Mouse (Mus musculus): ENCODE results near the gene Heatr5a.

Heatr5a gene

DNA sequence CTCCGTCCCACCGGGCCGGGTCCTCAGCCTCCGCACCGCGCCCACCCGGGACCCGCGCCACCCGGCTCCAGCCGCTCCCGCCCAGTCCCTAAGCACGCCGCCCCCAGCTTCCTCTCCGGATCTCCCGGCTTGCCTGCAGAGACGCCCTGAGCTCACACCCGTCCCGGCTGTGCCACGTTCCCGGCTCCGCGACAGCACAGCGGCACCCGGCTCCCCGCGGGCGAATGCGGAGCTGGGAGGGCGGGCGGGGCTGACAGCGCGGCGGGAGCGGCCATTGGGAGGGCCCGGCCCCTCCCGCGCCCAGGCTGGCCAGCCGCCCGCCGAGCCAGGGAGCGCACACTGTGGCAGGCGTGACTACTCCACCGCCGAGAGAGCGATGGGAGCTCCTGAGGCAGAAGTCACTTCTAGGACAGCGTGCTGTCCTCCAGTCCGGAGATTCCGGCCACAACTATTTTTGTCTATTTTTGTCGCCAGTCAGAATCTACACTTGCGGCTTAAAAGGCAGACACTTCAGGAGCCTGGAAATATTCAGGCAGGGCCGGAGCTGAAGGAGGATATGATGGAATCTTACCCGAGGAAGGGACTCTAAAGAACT is at the start of gene Heatr5a:
Gene Heatr5a, minus strand, starts transcription at position 252 of the 595 bp plus-strand sequence.
- DNase-seq (ENCODE audit: low spot score in 2 of 2), result peak; percentile 83 to 87

DNA sequence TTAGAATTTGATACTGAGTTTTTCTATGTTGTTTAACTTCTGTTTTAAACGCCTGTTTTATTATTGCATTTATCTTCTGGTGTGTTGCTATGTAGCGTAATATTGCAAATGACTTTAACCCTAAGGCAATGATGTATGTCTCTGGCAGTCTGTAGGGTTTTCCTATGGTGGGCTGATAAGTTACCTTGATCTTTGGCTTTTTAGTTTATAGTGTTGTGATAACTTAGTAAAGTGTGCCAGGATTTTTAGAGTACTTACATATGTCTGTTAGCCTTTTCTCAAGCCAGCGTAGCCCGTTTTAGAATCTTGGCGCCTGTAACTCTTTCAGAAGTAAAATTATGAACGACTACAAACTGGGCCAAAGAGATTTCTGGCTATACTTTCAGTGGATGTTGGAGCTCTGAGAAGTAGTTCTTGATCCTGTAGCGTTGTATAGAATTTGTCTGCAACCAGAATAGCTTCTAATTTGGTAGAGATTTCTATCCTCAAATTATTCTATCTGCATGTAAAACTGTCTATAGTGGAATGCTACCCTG is 43.4 kb upstream of the Heatr5a start:
- no peak for DNase-seq (ENCODE audit: low spot score in 2 of 2)

DNA sequence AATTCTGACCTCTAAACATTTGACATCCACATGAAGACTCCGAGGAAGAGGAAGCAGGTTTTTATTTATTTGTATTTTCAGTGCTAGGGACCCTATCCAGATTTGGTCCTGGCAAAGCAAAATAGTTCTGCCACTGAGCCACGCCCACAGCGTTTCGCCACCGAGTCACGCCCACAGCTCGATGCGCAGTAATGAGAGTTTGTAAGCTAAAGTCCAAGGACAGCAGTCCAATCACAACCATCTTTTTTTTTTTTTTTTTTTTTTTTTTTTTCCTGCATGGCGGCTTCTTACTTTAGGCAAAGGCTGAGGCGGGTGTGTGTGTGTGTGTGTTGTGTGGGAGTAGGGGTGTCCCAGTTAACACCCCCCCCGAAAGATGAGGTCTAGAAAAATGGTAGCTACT is 42.9 kb upstream of the Heatr5a start:
- DNase-seq (ENCODE audit: low spot score in 2 of 2), result no peak

DNA sequence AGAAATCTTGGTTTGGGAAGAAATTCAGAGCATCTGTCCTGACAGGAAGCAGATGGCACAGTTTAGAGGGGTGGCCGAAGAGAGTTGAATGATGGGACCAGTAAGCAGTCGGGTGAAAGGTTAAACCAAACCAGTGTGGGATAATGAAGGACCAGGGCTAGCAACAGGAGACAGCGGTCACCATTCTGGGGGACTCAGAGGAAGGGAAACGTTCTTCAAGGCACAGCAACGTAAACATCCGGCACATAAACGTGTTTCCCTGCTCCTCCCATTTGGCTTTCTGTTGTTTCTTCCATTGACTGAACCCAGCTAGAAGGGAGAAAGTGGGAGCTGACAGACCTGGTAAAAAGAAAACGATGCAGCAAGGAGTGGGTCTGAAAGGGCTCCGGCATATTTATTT is 42.2 kb upstream of the Heatr5a start:
- DNase-seq (ENCODE audit: low spot score in 2 of 2), result no peak

GRCm38 (mm10) chr12:52012159-52012558 is 41.0 kb upstream of the Heatr5a start:
- no peak for DNase-seq (ENCODE audit: low spot score in 2 of 2)

- no peak for DNase-seq (ENCODE audit: low spot score in 2 of 2)
Measured at GRCm38 (mm10) chr12:52010630-52010961, 39.5 kb upstream of the Heatr5a start.

GRCm38 (mm10) chr12:52009928-52010629 is 39.0 kb upstream of the Heatr5a start:
- no peak for DNase-seq (ENCODE audit: low spot score in 2 of 2)

DNA sequence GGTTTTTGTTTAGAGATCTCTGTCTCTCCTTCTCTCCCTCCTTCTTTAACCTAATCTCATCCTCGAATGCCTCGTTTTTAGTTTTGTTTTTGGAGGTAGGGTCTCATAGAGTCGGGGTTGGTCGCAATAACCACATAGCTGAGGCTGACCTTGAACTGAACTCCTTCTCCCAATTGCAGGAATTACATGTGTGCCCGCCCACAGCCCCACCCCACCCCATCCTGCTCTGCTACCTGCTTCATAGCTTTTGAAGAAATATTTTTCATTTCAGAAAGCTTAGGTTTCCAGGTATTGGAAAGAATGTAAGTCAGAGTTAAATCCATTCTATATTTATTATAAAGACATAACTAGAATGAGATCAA is 35.5 kb upstream of the Heatr5a start:
- no peak for DNase-seq (ENCODE audit: low spot score in 2 of 2)

DNA sequence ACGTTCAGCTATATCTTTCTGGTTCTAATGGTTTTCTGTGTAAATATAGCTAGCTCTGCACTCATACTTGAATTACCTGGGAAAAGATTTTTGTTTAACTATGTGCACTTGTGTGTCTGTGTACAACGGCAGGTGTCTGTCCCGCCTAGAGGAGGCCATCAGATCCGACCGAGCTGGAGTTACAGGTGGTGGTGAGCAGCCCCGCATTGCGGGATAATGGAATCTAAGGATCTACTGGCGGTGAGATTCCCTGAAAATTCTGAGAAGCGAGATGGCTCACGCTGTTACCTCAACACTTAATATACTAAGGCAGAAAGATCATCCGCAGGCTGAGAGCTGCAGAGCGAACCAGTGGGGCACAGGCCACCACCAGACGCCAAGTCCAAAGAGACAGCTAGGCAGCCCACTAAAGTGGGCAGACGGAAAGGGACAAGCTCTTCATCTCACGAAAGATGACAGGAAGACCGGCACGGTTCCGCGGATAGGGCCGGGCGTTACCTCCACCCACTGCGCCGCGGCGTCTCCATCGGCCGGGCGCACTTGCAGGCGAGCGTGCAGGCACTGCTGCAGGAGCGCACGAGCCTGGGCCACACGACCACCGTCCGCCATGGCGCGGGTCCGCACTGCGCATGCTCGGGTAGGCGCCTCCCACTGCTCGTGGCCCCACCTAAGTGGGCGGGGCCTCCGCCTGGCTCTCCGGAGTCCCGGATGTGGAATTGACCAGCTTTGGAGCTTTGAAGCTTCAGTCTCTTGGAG is 34.9 kb upstream of the Heatr5a start, which contains the start of gene Dtd2:
Gene Dtd2, minus strand, starts transcription at position 625 of the 756 bp plus-strand sequence.
- peak; percentile 88 to 94 for DNase-seq (ENCODE audit: low spot score in 2 of 2)

DNA sequence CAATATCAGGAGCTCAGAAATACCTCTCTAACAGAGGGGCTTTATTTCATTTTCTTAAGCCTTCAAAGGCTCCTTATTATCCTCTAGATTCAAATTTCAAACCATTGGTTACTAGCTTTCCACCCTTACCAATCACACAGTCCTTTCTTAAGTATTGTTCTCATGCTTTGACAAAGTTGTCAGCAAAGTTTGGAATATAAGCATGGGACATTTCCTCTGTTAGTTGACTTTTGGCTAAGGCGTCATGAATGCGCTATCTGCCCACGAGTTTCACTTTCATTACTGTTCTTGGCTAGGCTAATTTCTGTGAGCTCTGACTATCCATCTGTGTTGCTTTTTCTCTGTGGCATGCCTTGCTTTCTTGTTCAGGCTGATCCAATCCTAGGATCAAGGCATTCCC is 31.6 kb upstream of the Heatr5a start:
- DNase-seq (ENCODE audit: low spot score in 2 of 2), result no peak

DNA sequence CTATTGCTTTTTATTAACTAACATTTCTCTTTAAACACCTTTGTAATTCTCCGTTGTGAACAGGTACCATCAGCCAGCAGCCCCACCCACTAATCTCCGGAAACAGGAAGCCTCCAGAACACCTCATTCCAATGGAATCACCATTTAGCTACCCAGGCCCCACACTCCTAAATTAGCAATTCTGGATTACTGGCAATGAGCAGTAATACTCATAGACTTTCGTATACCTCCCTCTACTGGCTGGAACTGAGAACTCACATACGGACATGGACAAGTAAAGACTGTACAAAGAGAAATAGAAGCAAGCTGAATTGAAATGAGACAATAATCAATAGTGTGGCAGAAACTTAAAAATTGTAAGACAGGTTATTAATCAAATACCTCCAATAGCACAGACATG is 30.4 kb upstream of the Heatr5a start:
- peak in 1 of 2 experiments; percentile 48 for DNase-seq (ENCODE audit: low spot score in 2 of 2)

DNA sequence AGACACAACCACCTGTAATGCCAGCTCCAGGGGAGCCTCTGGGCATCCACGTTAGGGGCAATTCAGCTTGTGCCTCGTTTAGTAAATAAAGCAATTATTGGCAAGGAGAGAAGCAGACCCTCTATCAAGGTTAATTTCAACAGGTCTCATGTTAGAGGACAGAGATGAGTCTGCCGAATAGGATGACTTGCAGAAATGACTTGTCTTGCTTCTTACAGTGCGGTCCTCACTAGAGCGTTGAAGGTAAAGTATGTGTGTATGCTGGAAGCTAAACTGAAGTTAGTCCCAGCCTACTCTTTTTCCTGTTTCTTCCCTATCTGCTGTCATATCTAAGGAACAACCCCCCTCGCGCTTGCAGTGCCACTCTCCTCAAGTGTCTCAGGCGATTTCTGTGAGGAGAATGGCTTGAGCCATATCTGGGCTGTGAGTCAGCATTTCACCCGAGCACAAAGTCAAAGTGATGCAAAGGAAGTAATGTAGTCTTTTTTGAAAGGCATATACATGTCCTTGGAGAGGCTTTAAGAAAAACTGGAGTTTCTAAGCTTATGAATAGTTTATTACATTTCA is 27.3 kb upstream of the Heatr5a start:
- no peak for DNase-seq (ENCODE audit: low spot score in 2 of 2)

- no peak for DNase-seq (ENCODE audit: low spot score in 2 of 2)
Measured at GRCm38 (mm10) chr12:51995738-51996536, 24.8 kb upstream of the Heatr5a start.

DNA sequence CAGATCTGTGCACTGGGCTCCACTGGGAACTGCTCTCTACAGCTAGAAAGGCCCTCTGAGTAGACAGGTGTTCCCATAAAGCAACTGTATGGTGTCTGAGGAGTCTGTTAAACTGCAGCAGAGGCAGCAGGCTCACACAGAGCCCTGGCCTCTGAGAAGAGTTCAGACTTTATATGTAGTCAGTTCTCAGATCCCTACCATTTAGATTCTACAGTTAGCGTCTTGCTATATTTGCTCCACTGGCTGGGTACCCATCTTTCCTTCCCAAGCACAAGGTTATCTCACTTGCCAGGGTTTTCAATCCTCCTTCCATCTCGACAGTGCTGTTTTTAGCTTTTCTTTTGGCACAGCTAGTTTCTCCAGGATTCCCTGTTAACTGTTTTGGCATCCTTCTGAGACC is 19.5 kb upstream of the Heatr5a start:
- DNase-seq (ENCODE audit: low spot score in 2 of 2), result no peak

- DNase-seq (ENCODE audit: low spot score in 2 of 2), result no peak
Measured at GRCm38 (mm10) chr12:51988536-51988935, 17.4 kb upstream of the Heatr5a start.

GRCm38 (mm10) chr12:51985826-51986225 is 14.7 kb upstream of the Heatr5a start:
- no peak for DNase-seq (ENCODE audit: low spot score in 2 of 2)

- no peak for DNase-seq (ENCODE audit: low spot score in 2 of 2)
Measured at GRCm38 (mm10) chr12:51985163-51985748, 14.1 kb upstream of the Heatr5a start.

DNA sequence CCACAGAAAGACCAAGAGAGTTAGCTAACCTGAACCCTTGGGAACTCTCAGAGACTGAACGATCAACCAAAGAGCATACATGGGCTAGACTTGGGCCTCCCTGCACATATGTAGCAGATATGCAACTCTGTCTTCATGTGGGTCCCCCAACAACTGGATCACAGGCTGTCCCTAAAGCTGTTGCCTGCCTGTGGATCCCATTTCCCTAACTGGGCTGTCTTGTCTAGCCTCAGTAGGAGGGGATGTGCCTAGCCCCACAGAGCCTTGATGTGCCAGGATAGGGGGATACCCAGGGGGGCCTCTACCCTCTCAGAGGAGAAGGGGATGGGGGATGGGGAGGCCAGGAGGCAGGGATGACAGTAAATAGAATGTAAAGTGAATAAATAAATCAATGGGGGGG is 12.5 kb upstream of the Heatr5a start:
- DNase-seq (ENCODE audit: low spot score in 2 of 2), result no peak

GRCm38 (mm10) chr12:51976531-51976930 is 5.4 kb upstream of the Heatr5a start:
- no peak for DNase-seq (ENCODE audit: low spot score in 2 of 2)

GRCm38 (mm10) chr12:51974381-51974780 is 3.3 kb upstream of the Heatr5a start:
- DNase-seq (ENCODE audit: low spot score in 2 of 2), result no peak
